Mouse (Mus musculus): ENCODE results near the gene Dcaf12.

DNA sequence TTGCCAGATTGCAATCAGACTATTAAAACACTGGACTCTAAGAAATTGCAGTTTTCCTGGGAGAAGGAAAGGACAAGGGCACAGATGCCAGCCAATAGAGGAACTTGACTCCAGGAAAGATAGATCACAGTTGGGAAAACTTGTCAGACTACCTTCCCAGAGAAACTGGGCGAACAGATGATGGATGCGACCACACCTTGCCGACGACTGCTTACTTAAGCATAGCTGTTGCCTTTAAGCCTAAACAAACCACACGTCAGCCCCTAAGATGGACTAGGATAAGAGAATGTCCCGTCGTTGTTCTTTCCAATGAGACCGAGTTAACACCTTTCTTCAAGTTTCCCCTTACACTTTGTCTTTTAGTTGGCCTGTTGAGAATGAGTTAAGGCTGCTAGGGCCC is 484 bp upstream of the Dcaf12 start:
- TF ChIP-seq GATA1 (IDR thresholded peaks at IDR 0.05; ENCODE audit: borderline replicate concordance, low read length) (no peak), FLI1 (IDR thresholded peaks at IDR 0.05; ENCODE audit: low read length) (no peak)
